ENCODE assay signal across 9 mouse cellular contexts in genomic region chr5:105799850-105800635, GRCm38 (mm10).
A peak's percentile ranks its signal among the peaks of the same experiment; 100 is the strongest.
DNase-seq lines count a peak whose midpoint lies in the region; ATAC-seq lines count a peak whose summit lies in the region.
"Had no signal": no experiment of that assay in that cellular context is flagged by ENCODE, and none has a peak within 500 bp of the region (broad histone marks: within the 10 kb centered on the region; RNA-seq: fewer than 3 reads in every experiment).

No protein-coding gene starts in this region.

- no peaks in the 10 kb centered on the region for H3K27me3 ChIP-seq in kidney, embryonic 14.5 days (ENCODE audit: control insufficient read depth, insufficient read depth, low read length)
- H3K27me3 ChIP-seq in embryonic facial prominence, embryonic 11.5 days (ENCODE audit: control insufficient read depth, insufficient read depth, low read length), result no peaks in the 10 kb centered on the region
- no peaks in the 10 kb centered on the region for H3K27me3 ChIP-seq in intestine, embryonic 14.5 days (replicated peaks; ENCODE audit: control insufficient read depth, insufficient read depth, low read length)
- H3K27me3 ChIP-seq in midbrain, embryonic 15.5 days (replicated peaks), result no peaks in the 10 kb centered on the region

- H3K9ac ChIP-seq in kidney, embryonic 14.5 days (ENCODE audit: low read depth, low read length), result peak overlapping the region; percentile 31; the same call in 1 of the 2 replicates
- no peak overlapping the region for H3K9ac ChIP-seq in embryonic facial prominence, embryonic 11.5 days (replicated peaks; ENCODE audit: low read length)
- no peak overlapping the region for H3K9ac ChIP-seq in intestine, embryonic 14.5 days (ENCODE audit: low read length)
- no peak overlapping the region for H3K9ac ChIP-seq in midbrain, embryonic 15.5 days

- H3K36me3 ChIP-seq in kidney, embryonic 14.5 days (ENCODE audit: control insufficient read depth, insufficient read depth, low read length), result no peaks in the 10 kb centered on the region; the same call in 1 of the 2 replicates
- H3K36me3 ChIP-seq in embryonic facial prominence, embryonic 11.5 days (replicated peaks; ENCODE audit: control insufficient read depth, insufficient read depth, low read depth, low read length), result no peaks in the 10 kb centered on the region
- H3K36me3 ChIP-seq in intestine, embryonic 14.5 days (ENCODE audit: control insufficient read depth, insufficient read depth, low read length), result no peaks in the 10 kb centered on the region
- H3K36me3 ChIP-seq in midbrain, embryonic 15.5 days (replicated peaks), result no peaks in the 10 kb centered on the region

- no peak overlapping the region; the same call in 1 of the 2 replicates for H3K4me2 ChIP-seq in kidney, embryonic 14.5 days (replicated peaks; ENCODE audit: low read depth, low read length)
- H3K4me2 ChIP-seq in embryonic facial prominence, embryonic 11.5 days (ENCODE audit: low read depth, low read length), result no peak overlapping the region
- no peak overlapping the region for H3K4me2 ChIP-seq in intestine, embryonic 14.5 days (ENCODE audit: low read length)
- H3K4me2 ChIP-seq in midbrain, embryonic 15.5 days, result peak overlapping the region; percentile 10; the same call in 1 of the 2 replicates

- DNase-seq in kidney, adult 8-10 months, result no peak
- peak; percentile 29 for DNase-seq in embryonic facial prominence, embryonic 11.5 days (ENCODE audit: low spot score)
- DNase-seq in intestine, embryonic 14.5 days (ENCODE audit: low spot score), result no peak
- DNase-seq in right cerebral cortex, postnatal 25 days, result no peak
- no peak for DNase-seq in adrenal gland, postnatal 36 days
- DNase-seq in left cerebral cortex, adult 8-10 months (ENCODE audit: low spot score in 2 of 2), result no peak
- DNase-seq: thymus, postnatal 36 days had no signal

- H3K9me3 ChIP-seq in kidney, embryonic 14.5 days (ENCODE audit: control insufficient read depth, low read length), result no peaks in the 10 kb centered on the region
- H3K9me3 ChIP-seq in embryonic facial prominence, embryonic 11.5 days (replicated peaks; ENCODE audit: control insufficient read depth, low read length), result no peaks in the 10 kb centered on the region
- H3K9me3 ChIP-seq in intestine, embryonic 14.5 days (ENCODE audit: control insufficient read depth, low read length), result no peaks in the 10 kb centered on the region
- H3K9me3 ChIP-seq in midbrain, embryonic 15.5 days, result no peaks in the 10 kb centered on the region

- peak; percentile 20 for ATAC-seq in kidney, embryonic 14.5 days (ENCODE audit: low FRiP score, low TSS enrichment)
- ATAC-seq in embryonic facial prominence, embryonic 11.5 days (replicated peaks; ENCODE audit: insufficient number of reproducible peaks, low FRiP score, low TSS enrichment, low read depth), result 0 out of 2 replicates have a peak, but pooled peaks have one; percentile 37
- ATAC-seq in intestine, embryonic 14.5 days (replicated peaks; ENCODE audit: low FRiP score, low TSS enrichment, low read depth), result peak; percentile 31; the same call in 1 of the 2 replicates
- ATAC-seq in midbrain, embryonic 15.5 days (replicated peaks), result peak; percentile 57

- 12% methylated on average over 13 of the region's 13 CpGs for WGBS in kidney, embryonic 14.5 days
- WGBS in embryonic facial prominence, embryonic 11.5 days, result 21% methylated on average over 13 of the region's 13 CpGs
- WGBS in intestine, embryonic 14.5 days, result 24% methylated on average over 13 of the region's 13 CpGs
- 25% methylated on average over 13 of the region's 13 CpGs for WGBS in midbrain, embryonic 15.5 days

- H3K4me3 ChIP-seq in kidney, embryonic 14.5 days (ENCODE audit: low read length), result no peak overlapping the region
- no peak overlapping the region for H3K4me3 ChIP-seq in embryonic facial prominence, embryonic 11.5 days (ENCODE audit: low read depth, low read length)
- H3K4me3 ChIP-seq in intestine, embryonic 14.5 days (ENCODE audit: low read depth, low read length), result no peak overlapping the region
- H3K4me3 ChIP-seq in midbrain, embryonic 15.5 days, result no peak overlapping the region

- H3K4me1 ChIP-seq in kidney, embryonic 14.5 days (ENCODE audit: control insufficient read depth, insufficient read depth, low read length), result peaks cover 30% of the 10 kb centered on the region
- peaks cover 3% of the 10 kb centered on the region for H3K4me1 ChIP-seq in embryonic facial prominence, embryonic 11.5 days (ENCODE audit: control insufficient read depth, insufficient read depth, low read length)
- H3K4me1 ChIP-seq in intestine, embryonic 14.5 days (replicated peaks; ENCODE audit: control insufficient read depth, insufficient read depth, low read length), result peaks cover 19% of the 10 kb centered on the region
- H3K4me1 ChIP-seq in midbrain, embryonic 15.5 days, result peaks cover 14% of the 10 kb centered on the region

- peak overlapping the region; percentile 37 for H3K27ac ChIP-seq in kidney, embryonic 14.5 days (ENCODE audit: low read depth, low read length)
- no peak overlapping the region for H3K27ac ChIP-seq in embryonic facial prominence, embryonic 11.5 days (replicated peaks; ENCODE audit: low read depth, low read length)
- H3K27ac ChIP-seq in intestine, embryonic 14.5 days (ENCODE audit: low read depth), result peak overlapping the region; percentile 48; the same call in 1 of the 2 replicates
- peak overlapping the region; percentile 70 for H3K27ac ChIP-seq in midbrain, embryonic 15.5 days
